Mouse (Mus musculus) adrenal gland, adult 8-10 months (tissue): Measurements from ENCODE around the gene Phc2. TPM values are rescaled to one million over a fixed set of nuclear protein-coding genes. Genes with fewer than 3 reads are reported as not detected.
A peak's percentile ranks its signal among the peaks of the same experiment; 100 is the strongest.

Experiments used
- DNase-seq: peaks from one replicate; pipeline ENCODE4 v3.0.0; 2022
- total RNA-seq, 4 experiments: library from RNA; stranded (reverse); gene quantifications; 2 replicates each; pipeline ENCODE4 v1.2.4; 2022

The Phc2 gene
- total RNA-seq, 4 experiments from 2014 or later = 73.1 to 83.0 (median 79.9) TPM

- no peak for DNase-seq
Observed at GRCm38 (mm10) chr4:128692149-128692925, 37.8 kb downstream of the Phc2 start.

- DNase-seq = no peak
Observed at GRCm38 (mm10) chr4:128693207-128693606, 38.7 kb downstream of the Phc2 start.

GRCm38 (mm10) chr4:128694315-128694714 is 39.8 kb downstream of the Phc2 start:
- DNase-seq = no peak

- DNase-seq = no peak
Observed at GRCm38 (mm10) chr4:128695149-128695548, 40.6 kb downstream of the Phc2 start.

GRCm38 (mm10) chr4:128698011-128698861 is 43.7 kb downstream of the Phc2 start:
- peak; percentile 50 for DNase-seq

GRCm38 (mm10) chr4:128699916-128700315 is 45.4 kb downstream of the Phc2 start:
- DNase-seq = no peak

- DNase-seq = no peak
Observed at GRCm38 (mm10) chr4:128700543-128700942, 46.0 kb downstream of the Phc2 start.

GRCm38 (mm10) chr4:128705138-128705720 is 50.7 kb downstream of the Phc2 start:
- no peak for DNase-seq

- no peak for DNase-seq
Observed at GRCm38 (mm10) chr4:128706626-128707025, 52.1 kb downstream of the Phc2 start.

GRCm38 (mm10) chr4:128707384-128707783 is 52.9 kb downstream of the Phc2 start:
- no peak for DNase-seq

- DNase-seq = no peak
Observed at GRCm38 (mm10) chr4:128709061-128709780, 54.7 kb downstream of the Phc2 start.

- no peak for DNase-seq
Observed at GRCm38 (mm10) chr4:128709781-128710166, 55.3 kb downstream of the Phc2 start.

GRCm38 (mm10) chr4:128710286-128710685 is 55.8 kb downstream of the Phc2 start:
- no peak for DNase-seq

GRCm38 (mm10) chr4:128710800-128711199 is 56.3 kb downstream of the Phc2 start:
- DNase-seq = no peak

GRCm38 (mm10) chr4:128711455-128712135 is 57.1 kb downstream of the Phc2 start:
- DNase-seq = peak; percentile 85

- DNase-seq = no peak
Observed at GRCm38 (mm10) chr4:128712136-128712655, 57.7 kb downstream of the Phc2 start.

- DNase-seq = no peak
Observed at GRCm38 (mm10) chr4:128712941-128713340, 58.4 kb downstream of the Phc2 start.

- DNase-seq = no peak
Observed at GRCm38 (mm10) chr4:128715241-128716204, 61.0 kb downstream of the Phc2 start.

- no peak for DNase-seq
Observed at GRCm38 (mm10) chr4:128716279-128716678, 61.8 kb downstream of the Phc2 start.

- no peak for DNase-seq
Observed at GRCm38 (mm10) chr4:128716731-128717130, 62.2 kb downstream of the Phc2 start.
